Mouse (Mus musculus) gastrocnemius, postnatal 14 days (tissue): ENCODE measurements at regions not wholly inside any gene's neighbourhood (a gene's known extent, or its start where the extent isn't known, plus 50 kb on each side); places are given as distances from the start of the nearest gene placed in this dataset.
A peak's percentile ranks its signal among the peaks of the same experiment; 100 is the strongest.

Experiments
- DNase-seq: peaks from one replicate; pipeline ENCODE4 v3.0.0; 2021; ENCODE audit warnings: mixed read lengths
- intact Hi-C: fragments of 180-260 bp; cut with DNase I; formaldehyde crosslinking; loops from one replicate; pipeline ENCODE4 v1.15.1; 2025; ENCODE audit warnings: low total_unique reads

- DNase-seq = no peak
- intact Hi-C loops = no loop called here
Measured at GRCm38 (mm10) chr1:157888573-157888972, 382.0 kb downstream of the Sec16b start.

- DNase-seq = no peak
- intact Hi-C loops = no loop called here
Measured at GRCm38 (mm10) chr1:157906168-157906567, 399.6 kb downstream of the Sec16b start.

GRCm38 (mm10) chr1:157937800-157938348, 418.3 kb downstream of the Brinp2 start:
- DNase-seq = no peak
- intact Hi-C loops = no loop called here

- intact Hi-C loops = no loop called here
- no peak for DNase-seq
Measured at GRCm38 (mm10) chr1:157939516-157939915, 416.6 kb downstream of the Brinp2 start.

GRCm38 (mm10) chr1:157940331-157940758, 415.8 kb downstream of the Brinp2 start:
- no peak for DNase-seq

GRCm38 (mm10) chr1:157957506-157957905, 398.6 kb downstream of the Brinp2 start:
- intact Hi-C loops = no loop called here
- DNase-seq = no peak

More at GRCm38 (mm10) chr1:157940331-157940758, 415.8 kb downstream of the Brinp2 start:
- intact Hi-C loops = no loop called here

GRCm38 (mm10) chr1:157964461-157964860, 391.7 kb downstream of the Brinp2 start:
- DNase-seq = no peak
- intact Hi-C loops = no loop called here

- DNase-seq = no peak
- intact Hi-C loops = no loop called here
Measured at GRCm38 (mm10) chr1:157969635-157970111, 386.5 kb downstream of the Brinp2 start.

GRCm38 (mm10) chr1:157973373-157974232, 382.5 kb downstream of the Brinp2 start:
- intact Hi-C loops = no loop called here
- no peak for DNase-seq

- DNase-seq = no peak
- intact Hi-C loops = no loop called here
Measured at GRCm38 (mm10) chr1:157974656-157975055, 381.5 kb downstream of the Brinp2 start.

GRCm38 (mm10) chr1:158019161-158019560, 337.0 kb downstream of the Brinp2 start:
- DNase-seq = no peak

GRCm38 (mm10) chr1:158039756-158040155, 316.4 kb downstream of the Brinp2 start:
- intact Hi-C loops = no loop called here
- DNase-seq = peak; percentile 5

More at GRCm38 (mm10) chr1:158019161-158019560, 337.0 kb downstream of the Brinp2 start:
- intact Hi-C loops = no loop called here

- no peak for DNase-seq
- intact Hi-C loops = no loop called here
Measured at GRCm38 (mm10) chr1:158040334-158040733, 315.8 kb downstream of the Brinp2 start.

GRCm38 (mm10) chr1:158052644-158053043, 303.5 kb downstream of the Brinp2 start:
- no peak for DNase-seq
- intact Hi-C loops = no loop called here

GRCm38 (mm10) chr1:158054961-158055360, 301.2 kb downstream of the Brinp2 start:
- DNase-seq = no peak
- intact Hi-C loops = no loop called here

- intact Hi-C loops = no loop called here
- no peak for DNase-seq
Measured at GRCm38 (mm10) chr1:158056994-158057630, 299.0 kb downstream of the Brinp2 start.

GRCm38 (mm10) chr1:158057789-158058188, 298.3 kb downstream of the Brinp2 start:
- intact Hi-C loops = no loop called here
- DNase-seq = no peak

GRCm38 (mm10) chr1:158061995-158062394, 294.1 kb downstream of the Brinp2 start:
- intact Hi-C loops = no loop called here
- DNase-seq = no peak

GRCm38 (mm10) chr1:158082181-158082580, 273.9 kb downstream of the Brinp2 start:
- intact Hi-C loops = no loop called here

GRCm38 (mm10) chr1:158085856-158086255, 270.3 kb downstream of the Brinp2 start:
- DNase-seq = no peak
- intact Hi-C loops = no loop called here

More at GRCm38 (mm10) chr1:158082181-158082580, 273.9 kb downstream of the Brinp2 start:
- DNase-seq = no peak
